Mouse (Mus musculus): Measurements from ENCODE around the gene Zfp36. TPM values are rescaled to one million over a fixed set of nuclear protein-coding genes. Genes with fewer than 3 reads are reported as not detected.

Gene Zfp36
- total and polyA plus RNA-seq, 2 experiments from 2014 or later = 3.0 to 3.9 TPM

DNA sequence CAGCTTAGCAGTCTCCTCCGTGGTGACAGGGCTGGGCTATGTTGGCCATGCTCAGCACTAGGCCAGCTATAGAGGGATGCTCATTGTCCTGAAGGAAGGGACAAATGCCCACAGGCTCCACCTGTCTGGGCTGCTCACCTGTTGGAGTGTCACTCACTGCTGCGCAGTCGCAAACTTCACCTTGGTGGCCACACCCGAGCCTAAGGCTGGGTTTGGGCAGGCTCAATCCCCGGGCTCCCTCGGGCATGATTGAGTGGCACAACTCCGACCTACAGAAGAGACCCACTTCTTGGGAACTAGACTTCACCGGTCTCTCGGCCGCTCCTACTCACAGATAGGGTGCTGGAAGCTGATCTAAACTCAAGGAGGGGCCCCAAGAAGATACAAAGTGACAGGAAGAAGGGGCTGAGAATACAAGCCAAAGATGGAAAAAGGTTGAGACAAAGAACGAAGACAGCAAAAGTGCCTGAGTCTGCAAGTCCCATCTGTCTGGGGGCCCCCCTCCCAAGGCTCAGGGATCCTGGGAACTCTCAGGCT is 9.0 kb downstream of the Zfp36 start:
- no peak for TF ChIP-seq CTCF (IDR thresholded peaks at IDR 0.05; ENCODE audit: low read depth)
- H3K27me3 ChIP-seq (ENCODE audit: insufficient read depth, low read length) = no peaks in the 10 kb centered on the region
- peak overlapping the region; percentile 75 for H3K9ac ChIP-seq (replicated peaks; ENCODE audit: low read length)
- H3K4me3 ChIP-seq (ENCODE audit: low read length) = peak overlapping the region; percentile 48
- 7% methylated on average over 11 of the region's 11 CpGs for WGBS
- no peaks in the 10 kb centered on the region for H3K36me3 ChIP-seq (ENCODE audit: insufficient read depth, low read length)
- H3K4me1 ChIP-seq (ENCODE audit: insufficient read depth, low read length) = peaks cover 7% of the 10 kb centered on the region; the same call in 1 of the 2 replicates
- no peaks in the 10 kb centered on the region for H3K9me3 ChIP-seq (ENCODE audit: low read length)
- no peak for ATAC-seq
- H3K27ac ChIP-seq = peak overlapping the region; percentile 65
- peak overlapping the region; percentile 99 for H3K4me2 ChIP-seq (ENCODE audit: low read depth, low read length)
- no peak for DNase-seq (ENCODE audit: low spot score)

DNA sequence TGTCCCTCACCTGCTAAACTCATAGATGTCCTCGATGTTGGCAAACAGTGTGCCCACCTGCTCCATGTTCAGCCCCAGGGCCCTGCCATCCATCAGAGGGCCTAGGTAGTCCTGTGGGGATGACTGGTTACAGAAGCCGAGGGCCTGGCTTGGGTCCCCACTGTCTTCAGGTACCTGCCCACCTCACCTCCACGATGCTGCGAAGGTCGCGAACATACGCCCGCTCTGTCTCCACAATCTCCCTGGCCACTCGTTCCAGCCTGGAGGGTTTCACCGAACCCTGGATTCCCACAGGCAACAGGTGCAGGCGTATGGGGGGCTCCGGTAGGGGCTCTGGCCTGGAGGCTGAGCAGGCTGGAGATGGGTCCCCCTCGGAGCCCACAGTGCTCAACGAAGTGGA is 10.0 kb downstream of the Zfp36 start:
- WGBS = 87% methylated on average over 14 of the region's 14 CpGs
- Histone ChIP-seq H3K36me3 (ENCODE audit: insufficient read depth, low read length) (no peaks in the 10 kb centered on the region), H3K9me3 (ENCODE audit: low read length) (no peaks in the 10 kb centered on the region), H3K4me2 (ENCODE audit: low read depth, low read length) (no peak overlapping the region; the same call in 1 of the 2 replicates), H3K9ac (replicated peaks; ENCODE audit: low read length) (no peak overlapping the region; the same call in 1 of the 2 replicates), H3K27ac (no peak overlapping the region), H3K27me3 (ENCODE audit: insufficient read depth, low read length) (no peaks in the 10 kb centered on the region), H3K4me1 (ENCODE audit: insufficient read depth, low read length) (peaks cover 7% of the 10 kb centered on the region; the same call in 1 of the 2 replicates), H3K4me3 (ENCODE audit: low read length) (no peak overlapping the region)
- ATAC-seq (no peak), DNase-seq (ENCODE audit: low spot score) (no peak)
- TF ChIP-seq CTCF (IDR thresholded peaks at IDR 0.05; ENCODE audit: low read depth) = no peak

DNA sequence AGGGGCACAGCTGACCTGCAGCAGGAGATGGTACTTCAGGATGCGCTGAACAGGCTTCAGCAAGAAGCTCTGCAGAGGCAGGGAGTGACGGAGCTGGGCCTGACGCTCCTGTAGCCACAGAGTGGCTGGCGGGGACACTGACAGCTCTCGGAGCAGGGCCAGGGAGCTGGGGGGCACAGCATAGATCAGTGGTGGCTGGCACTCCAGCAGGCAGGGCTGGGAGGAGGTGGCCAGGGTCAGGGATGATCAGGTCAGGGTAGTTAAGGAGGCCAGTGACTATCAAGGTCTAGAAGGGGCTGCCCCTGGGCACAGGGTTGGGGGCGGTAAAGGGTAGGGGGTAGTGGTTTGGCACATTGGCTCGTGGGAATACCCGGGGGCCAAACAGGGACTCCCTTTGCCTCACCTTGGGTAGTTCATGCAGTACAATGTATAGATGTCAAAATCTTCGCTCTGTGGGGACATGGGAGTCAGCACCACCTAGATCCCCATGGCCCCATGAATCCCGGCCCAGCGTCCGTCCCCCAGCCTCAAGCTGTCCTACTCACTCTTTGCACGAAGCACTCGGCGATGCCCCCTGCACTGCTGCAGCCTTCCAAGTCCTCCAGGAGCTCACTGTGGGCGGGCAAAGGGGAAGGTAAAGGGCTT is 11.7 kb downstream of the Zfp36 start:
- H3K9me3 ChIP-seq (ENCODE audit: low read length) = no peaks in the 10 kb centered on the region
- no peaks in the 10 kb centered on the region for H3K27me3 ChIP-seq (ENCODE audit: insufficient read depth, low read length)
- H3K9ac ChIP-seq (replicated peaks; ENCODE audit: low read length) = no peak overlapping the region
- no peak overlapping the region for H3K27ac ChIP-seq
- 87% methylated on average over 16 of the region's 16 CpGs for WGBS
- H3K36me3 ChIP-seq (ENCODE audit: insufficient read depth, low read length) = no peaks in the 10 kb centered on the region
- TF ChIP-seq CTCF (IDR thresholded peaks at IDR 0.05; ENCODE audit: low read depth) = no peak
- no peak overlapping the region for H3K4me2 ChIP-seq (ENCODE audit: low read depth, low read length)
- no peak for ATAC-seq
- no peak for DNase-seq (ENCODE audit: low spot score)
- H3K4me3 ChIP-seq (ENCODE audit: low read length) = no peak overlapping the region
- peaks cover 7% of the 10 kb centered on the region; the same call in 1 of the 2 replicates for H3K4me1 ChIP-seq (ENCODE audit: insufficient read depth, low read length)

DNA sequence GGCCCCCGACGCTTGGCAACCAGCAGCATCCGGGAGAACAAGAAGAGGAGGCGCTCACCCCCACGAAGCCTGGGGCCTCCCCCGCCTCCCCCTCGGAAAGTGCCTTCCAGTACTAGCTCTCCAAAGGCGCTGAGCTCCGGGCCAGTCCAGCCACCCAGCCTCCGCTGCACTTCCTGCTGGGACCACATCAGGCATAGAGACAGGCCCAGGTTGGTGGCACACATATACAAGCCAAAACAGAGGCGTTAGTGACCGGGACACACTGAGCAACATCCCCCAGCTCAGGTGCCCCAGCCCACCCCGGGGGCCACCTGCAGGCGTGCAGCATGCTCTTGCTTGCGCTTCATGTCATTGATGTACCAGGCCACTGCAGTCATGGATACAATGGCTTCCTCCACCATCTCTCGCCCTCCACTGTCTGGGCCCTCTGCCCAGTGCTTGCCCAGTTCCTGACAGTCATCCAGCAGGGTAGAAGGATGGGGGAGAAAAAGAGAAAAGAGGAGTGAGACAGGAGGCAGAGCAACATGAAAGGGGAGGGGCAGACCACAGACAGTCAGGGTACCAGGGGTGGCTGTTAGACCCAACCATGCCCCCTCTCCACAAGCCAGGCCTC is 12.3 kb downstream of the Zfp36 start:
- ATAC-seq = no peak
- Histone ChIP-seq H3K36me3 (ENCODE audit: insufficient read depth, low read length) (no peaks in the 10 kb centered on the region), H3K27me3 (ENCODE audit: insufficient read depth, low read length) (no peaks in the 10 kb centered on the region), H3K4me1 (ENCODE audit: insufficient read depth, low read length) (peaks cover 7% of the 10 kb centered on the region; the same call in 1 of the 2 replicates), H3K27ac (no peak overlapping the region), H3K4me3 (ENCODE audit: low read length) (no peak overlapping the region), H3K9me3 (ENCODE audit: low read length) (no peaks in the 10 kb centered on the region), H3K9ac (replicated peaks; ENCODE audit: low read length) (no peak overlapping the region), H3K4me2 (ENCODE audit: low read depth, low read length) (no peak overlapping the region)
- WGBS = 71% methylated on average over 16 of the region's 16 CpGs
- peak; percentile 49 for DNase-seq (ENCODE audit: low spot score)
- TF ChIP-seq CTCF (IDR thresholded peaks at IDR 0.05; ENCODE audit: low read depth) = no peak

DNA sequence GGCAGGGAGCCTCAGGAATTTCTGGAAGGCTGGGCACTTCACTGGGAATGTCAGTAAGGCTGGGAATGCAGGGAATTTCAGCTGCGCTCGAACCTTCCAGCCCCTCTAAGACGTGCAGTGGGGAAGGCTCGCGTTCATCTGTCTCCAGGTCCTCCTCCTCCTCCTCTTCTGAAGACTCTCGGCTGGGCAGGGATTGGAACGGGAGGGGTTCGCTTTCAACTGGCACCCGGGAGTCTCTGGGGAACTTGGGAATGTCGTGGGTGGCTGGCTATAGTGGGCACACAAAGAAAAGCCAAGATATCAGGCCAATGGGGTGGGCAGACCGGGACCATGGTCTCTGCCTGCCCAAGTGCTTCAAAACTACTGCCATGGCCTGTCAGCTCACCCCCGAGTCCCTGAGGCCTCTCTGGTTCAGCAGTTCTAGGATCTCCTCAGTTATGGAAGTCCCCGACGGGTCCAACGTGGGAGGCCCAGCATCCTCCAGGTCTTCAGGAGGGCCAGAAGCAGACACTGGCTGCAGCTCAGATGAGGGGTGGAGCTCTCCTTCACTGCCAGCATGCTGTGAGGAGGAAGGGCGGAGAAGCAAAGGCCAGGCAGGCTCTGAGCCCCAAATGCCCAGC is 17.5 kb downstream of the Zfp36 start:
- H3K27ac ChIP-seq = no peak overlapping the region
- DNase-seq (ENCODE audit: low spot score) (no peak), ATAC-seq (no peak)
- no peak overlapping the region for H3K9ac ChIP-seq (replicated peaks; ENCODE audit: low read length)
- no peak overlapping the region for H3K4me2 ChIP-seq (ENCODE audit: low read depth, low read length)
- no peaks in the 10 kb centered on the region for H3K4me1 ChIP-seq (ENCODE audit: insufficient read depth, low read length)
- TF ChIP-seq CTCF (IDR thresholded peaks at IDR 0.05; ENCODE audit: low read depth) = no peak
- no peaks in the 10 kb centered on the region for H3K9me3 ChIP-seq (ENCODE audit: low read length)
- H3K4me3 ChIP-seq (ENCODE audit: low read length) = no peak overlapping the region
- H3K27me3 ChIP-seq (ENCODE audit: insufficient read depth, low read length) = no peaks in the 10 kb centered on the region
- WGBS = 84% methylated on average over 15 of the region's 16 CpGs
- H3K36me3 ChIP-seq (ENCODE audit: insufficient read depth, low read length) = no peaks in the 10 kb centered on the region

DNA sequence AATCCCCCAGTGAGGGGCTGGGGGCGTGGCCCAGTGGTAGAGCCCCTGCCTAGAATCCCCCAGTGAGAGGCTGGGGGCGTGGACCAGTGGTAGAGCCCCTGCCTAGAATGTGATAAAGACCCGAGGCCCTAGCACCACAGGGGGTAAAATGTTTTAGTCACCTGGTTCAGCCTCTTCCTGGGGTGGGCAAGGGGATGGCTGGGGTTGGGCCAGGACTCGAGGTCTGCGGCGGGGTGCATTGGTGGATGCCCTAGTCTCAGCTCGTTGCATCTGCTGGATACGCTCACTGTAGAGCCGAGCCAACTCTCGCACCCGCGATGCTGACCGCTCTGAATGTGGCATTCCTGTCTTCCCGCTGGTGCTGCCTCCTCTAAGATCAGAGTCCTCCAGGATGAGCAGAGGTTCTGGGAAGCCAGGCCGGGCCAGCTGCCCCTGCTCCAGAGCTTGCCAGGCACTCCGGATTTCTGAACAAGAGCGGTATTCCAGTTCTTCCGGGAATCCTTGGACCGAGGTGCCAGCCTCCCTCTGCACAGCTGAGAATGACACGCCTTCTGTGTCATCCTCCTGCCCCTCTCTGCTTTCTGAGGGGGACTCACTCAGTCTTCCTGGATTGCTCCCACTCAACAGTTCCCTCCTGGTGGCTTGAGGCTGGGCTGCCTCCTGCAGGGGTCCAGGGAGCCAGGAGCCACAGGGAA is 18.3 kb downstream of the Zfp36 start:
- H3K4me3 ChIP-seq (ENCODE audit: low read length) = no peak overlapping the region
- H3K9ac ChIP-seq (replicated peaks; ENCODE audit: low read length) = no peak overlapping the region
- H3K27me3 ChIP-seq (ENCODE audit: insufficient read depth, low read length) = no peaks in the 10 kb centered on the region
- DNase-seq (ENCODE audit: low spot score) (no peak), ATAC-seq (no peak)
- 93% methylated on average over 20 of the region's 20 CpGs for WGBS
- no peak overlapping the region for H3K27ac ChIP-seq
- no peaks in the 10 kb centered on the region for H3K36me3 ChIP-seq (ENCODE audit: insufficient read depth, low read length)
- H3K4me2 ChIP-seq (ENCODE audit: low read depth, low read length) = no peak overlapping the region
- H3K4me1 ChIP-seq (ENCODE audit: insufficient read depth, low read length) = no peaks in the 10 kb centered on the region
- no peaks in the 10 kb centered on the region for H3K9me3 ChIP-seq (ENCODE audit: low read length)
- no peak for TF ChIP-seq CTCF (IDR thresholded peaks at IDR 0.05; ENCODE audit: low read depth)

Measured in hindbrain, postnatal 0 days (tissue).